Mouse (Mus musculus) left cerebral cortex, postnatal 25 days (tissue): ENCODE measurements around the gene Arhgef33. TPM values are rescaled to one million over a fixed set of nuclear protein-coding genes. Genes with fewer than 3 reads are reported as not detected.
"Not testable (repeated sequence)": the region's sequence is repeated elsewhere in the genome, so short reads cannot be mapped to it uniquely, and the experiment has no call there.

Experiments
- DNase-seq, 2 experiments: peaks; one replicate each; pipeline ENCODE4 v3.0.0; 2022; ENCODE audit warnings: low spot score in 2 of 2, mixed read lengths in 1 of 2
- intact Hi-C: fragments of 180-260 bp; cut with DNase I; formaldehyde crosslinking; loops from one replicate; pipeline ENCODE4 v1.15.1; 2025
- total RNA-seq, 2 experiments: library from RNA; stranded (reverse); gene quantifications; 2 replicates each; pipeline ENCODE4 v1.2.3; 2021

Arhgef33 gene
- 1 to 10 TPM; 1.8 to 2.3 TPM for total RNA-seq

GRCm38 (mm10) chr17:80307251-80307650 is at the start of gene Arhgef33:
Gene Arhgef33 (plus strand): TSS chr17:80307407.
- DNase-seq: no peak

DNA sequence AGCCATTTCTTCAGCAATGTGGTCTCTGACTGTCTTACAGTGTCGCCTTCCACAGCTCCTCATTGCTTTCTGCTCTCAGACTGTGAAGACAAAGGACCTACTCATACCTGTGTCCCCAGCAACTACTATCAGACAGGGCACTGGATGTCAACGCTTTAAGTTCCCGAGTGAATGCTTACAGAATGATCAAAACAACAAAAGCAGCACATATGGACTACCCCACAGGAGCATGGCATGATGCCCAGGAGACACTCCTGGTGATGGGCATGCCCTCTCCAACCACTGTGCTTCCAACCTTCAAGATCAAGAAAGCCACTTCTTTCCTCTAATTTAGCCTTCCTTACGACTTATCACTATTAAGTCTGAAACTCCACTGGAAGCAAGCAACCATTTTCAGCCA is 40.1 kb upstream of the Arhgef33 start:
- DNase-seq: no peak
- intact Hi-C loops: no loop called here

More at GRCm38 (mm10) chr17:80307251-80307650, at the start of gene Arhgef33:
- intact Hi-C loops: no loop called here

DNA sequence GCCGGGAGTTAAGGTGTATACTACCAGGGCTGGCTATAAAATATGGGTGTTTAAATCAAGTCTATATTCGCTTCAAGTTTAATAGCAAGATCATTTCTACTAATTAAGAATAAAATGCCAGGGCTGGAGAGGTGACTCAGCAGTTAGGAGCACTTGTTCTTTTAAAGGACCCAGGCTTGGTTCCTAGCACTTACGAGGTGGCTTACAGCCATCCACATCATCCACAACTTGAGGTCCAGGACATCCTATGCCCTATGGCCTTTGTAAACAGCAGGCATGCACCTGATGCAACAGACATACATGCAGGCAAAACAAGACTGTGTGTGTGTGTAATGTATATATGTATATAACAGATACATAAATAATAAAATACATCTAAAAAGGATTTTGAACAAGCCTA is 39.1 kb upstream of the Arhgef33 start:
- intact Hi-C loops: no loop called here
- DNase-seq: no peak

- DNase-seq, intact Hi-C loops: not testable (repeated sequence)
Measured at GRCm38 (mm10) chr17:80270622-80271021, 36.6 kb upstream of the Arhgef33 start.

- intact Hi-C loops: no loop called here
- no peak for DNase-seq
Measured at GRCm38 (mm10) chr17:80278255-80278654, 29.0 kb upstream of the Arhgef33 start.

DNA sequence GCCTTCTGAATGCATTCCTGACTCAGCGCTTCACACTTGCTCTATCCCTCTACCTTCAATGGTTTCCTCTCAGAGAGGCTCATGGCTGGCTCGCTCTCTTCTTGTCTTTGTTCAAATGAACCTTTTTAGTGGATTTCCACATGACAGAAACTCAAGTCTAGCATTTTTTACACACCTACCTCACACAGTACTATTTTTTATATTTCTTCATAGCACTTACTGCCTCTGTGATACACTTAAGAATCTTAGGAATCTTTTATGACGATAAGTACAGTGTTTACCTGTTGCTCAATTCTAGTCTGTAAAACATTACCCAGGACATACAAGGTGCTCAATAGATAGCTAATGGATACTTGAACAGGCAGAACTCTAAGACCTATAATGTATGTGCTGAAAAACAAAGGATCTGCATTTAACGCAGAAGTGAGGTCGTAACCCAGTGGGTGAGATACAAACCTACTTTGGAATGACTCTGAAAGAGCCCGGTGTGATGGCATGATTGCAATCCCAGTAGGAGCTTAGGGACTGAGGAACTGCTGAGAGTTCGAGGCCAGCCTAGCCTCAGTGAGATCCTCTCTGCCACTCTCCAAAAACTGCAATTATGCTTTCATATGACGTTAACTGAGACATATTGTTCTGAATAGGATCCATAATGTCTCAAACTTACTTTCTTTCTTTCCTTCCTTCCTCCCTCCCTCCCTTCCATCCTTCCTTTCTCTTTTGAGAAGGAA is 27.7 kb upstream of the Arhgef33 start:
- DNase-seq: no peak
- intact Hi-C loops: no loop called here

DNA sequence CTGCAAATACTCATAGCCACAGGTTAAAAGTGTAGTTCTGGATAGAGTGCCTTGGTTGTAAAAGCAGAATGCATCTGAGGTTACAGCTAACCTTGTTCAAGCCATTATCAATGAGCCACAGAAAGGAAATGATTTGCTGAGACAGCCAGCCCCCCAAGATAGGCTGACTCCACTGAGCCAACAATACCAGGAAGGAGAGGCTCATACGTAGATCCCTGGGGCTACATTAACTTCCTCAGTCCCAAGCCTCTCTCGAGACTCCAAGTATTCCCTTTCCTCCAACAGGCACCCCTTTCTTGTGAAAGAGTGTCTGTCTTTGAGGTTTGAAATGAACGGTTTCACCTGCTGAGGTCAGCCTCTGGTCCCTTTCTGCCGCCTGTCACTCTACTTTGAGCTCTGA is 22.8 kb upstream of the Arhgef33 start:
- no peak for DNase-seq
- intact Hi-C loops: no loop called here

DNA sequence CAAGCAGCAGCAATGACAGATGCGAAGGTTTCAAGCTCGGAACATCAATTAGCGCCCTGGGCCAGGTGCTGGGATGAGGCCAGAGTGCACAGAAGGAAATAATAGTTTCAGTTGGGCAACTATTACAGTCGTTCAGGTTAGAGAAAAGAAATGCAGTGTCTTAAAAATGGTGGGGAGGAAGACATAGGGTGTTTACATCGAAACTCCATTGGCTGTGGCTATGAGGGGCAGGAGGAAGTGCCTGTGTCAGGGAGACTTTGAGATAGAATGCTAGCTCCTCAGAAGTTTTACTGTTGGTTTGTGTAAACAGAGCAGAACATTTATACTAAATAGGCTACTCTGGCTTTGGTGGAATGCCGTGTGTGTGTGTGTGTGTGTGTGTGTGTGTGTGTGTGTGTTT is 19.2 kb upstream of the Arhgef33 start:
- intact Hi-C loops: no loop called here
- DNase-seq: no peak

DNA sequence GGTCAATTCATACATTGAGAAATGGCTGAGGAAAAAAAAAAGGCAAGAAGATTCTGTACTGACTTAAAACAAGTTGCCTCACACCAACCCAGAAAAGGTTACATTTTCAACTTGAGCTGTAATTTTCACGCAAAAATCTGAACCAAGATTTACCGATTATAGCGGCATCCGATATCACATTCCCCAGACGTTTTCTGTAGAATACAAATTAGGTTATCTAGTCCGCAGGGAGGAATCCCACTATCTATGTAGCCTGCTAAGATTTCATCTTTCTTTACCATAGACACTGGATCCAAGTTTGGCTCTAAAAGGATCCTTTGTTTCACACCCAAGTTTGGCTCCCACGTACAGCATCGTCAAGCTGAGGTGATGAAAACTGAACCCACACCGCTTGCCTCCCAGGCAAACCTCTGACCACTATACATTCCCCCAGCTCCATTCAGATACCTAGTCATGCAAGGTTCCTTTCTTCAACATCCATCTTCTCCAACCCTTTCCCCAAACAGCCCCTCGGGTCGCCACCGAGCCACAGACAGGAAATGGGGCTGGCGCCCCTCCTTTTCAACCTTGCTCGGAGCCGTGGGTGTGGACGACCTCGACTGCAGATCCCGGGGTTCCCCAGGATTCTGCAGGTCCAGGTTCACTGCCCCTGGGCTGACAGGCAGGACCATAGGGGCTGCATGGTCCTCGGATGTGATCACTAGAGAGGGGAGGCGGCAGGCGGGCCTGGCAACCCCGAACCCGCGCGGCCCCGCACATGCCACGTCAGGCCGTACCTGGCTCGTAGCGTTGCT is 17.7 kb upstream of the Arhgef33 start:
- DNase-seq: peak in 1 of 2 experiments; percentile 55
- intact Hi-C loops: loop anchor here (5.0 kb wide), 3 partner anchors 43 to 268 kb away; partner anchors contain the start of gene Gm10190

DNA sequence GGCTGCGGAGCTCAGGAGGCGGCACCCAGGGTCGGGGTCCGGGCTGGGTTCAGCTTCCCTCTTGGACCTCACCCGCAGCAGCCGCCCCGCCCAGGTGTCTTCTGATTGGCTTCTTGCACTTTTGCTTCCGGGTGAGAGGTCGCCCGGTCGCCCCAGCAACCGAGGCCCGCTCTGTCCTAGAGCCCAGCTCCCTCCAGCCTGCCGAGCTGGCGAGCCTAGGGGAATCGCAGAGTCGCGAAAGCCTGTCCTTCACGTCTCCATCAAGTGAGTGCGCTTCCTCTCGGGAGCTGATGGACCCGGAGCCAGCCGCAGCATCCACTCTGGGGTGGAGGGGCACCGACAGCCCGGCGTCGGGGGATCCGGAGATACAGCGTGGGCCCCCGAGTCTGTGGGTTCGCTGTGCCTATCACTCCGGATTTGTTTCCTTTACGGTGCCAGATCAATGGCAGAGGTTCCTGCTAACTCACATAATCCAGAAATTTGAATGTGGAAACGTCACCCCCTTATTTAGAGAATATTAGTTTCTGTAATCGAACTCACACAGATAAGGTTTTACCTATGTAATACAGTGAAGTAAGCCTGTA is 17.0 kb upstream of the Arhgef33 start, which contains the start of the genes Morn2 and Dhx57:
TSS of gene Morn2 (plus strand) at position 130 of the 584 bp plus-strand sequence.
TSS of gene Dhx57 (minus strand) at position 403 of the 584 bp plus-strand sequence.
- intact Hi-C loops: loop anchor here (5.0 kb wide), 3 partner anchors 42 to 267 kb away; partner anchors contain the start of gene Gm10190

DNA sequence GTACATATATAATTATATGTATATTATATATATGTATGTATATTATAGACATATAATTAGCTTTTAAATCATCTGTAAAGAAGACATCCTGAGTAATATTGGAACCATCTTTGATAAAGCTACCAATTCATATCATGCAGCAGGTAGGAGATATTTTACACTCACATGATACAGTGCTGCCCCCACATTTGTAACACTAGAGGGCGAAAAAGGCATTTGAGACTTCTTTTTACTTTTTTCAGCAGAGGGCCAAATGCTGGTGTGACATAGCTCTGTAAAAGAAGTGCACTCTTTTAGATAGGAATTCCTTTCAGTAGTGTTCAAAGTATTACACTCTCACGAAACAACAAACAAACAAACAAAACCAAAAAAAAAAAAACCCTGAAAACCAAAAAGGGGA is 16.1 kb upstream of the Arhgef33 start:
- intact Hi-C loops: loop anchor here (5.0 kb wide), 3 partner anchors 41 to 266 kb away; partner anchors contain the start of gene Gm10190
- DNase-seq: peak; percentile 42 to 72

More for the DNA sequence above, 17.0 kb upstream of the Arhgef33 start, which contains the start of the genes Morn2 and Dhx57:
- DNase-seq: peak; percentile 97 to 98

GRCm38 (mm10) chr17:80295258-80295657 is 11.9 kb upstream of the Arhgef33 start:
- no peak for DNase-seq
- intact Hi-C loops: no loop called here

DNA sequence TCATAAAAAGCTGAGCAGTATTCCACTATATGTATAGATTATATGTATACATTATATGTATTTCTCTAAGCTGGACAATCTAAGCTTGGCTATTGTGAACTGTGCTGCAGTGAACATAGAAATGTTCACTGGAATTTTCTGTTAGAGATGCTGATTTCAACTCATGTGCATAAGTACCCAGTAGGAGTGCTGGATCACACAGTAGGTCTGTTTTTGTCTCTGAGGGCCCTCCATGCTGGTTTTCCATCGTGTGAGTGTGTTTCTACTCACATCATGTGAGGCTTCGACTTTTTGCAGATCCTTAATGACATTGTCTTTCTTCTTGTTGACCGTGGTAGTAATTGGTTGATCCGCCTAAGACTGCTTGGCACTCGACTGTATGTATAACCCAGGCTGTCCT is 8.4 kb upstream of the Arhgef33 start:
- no peak for DNase-seq
- intact Hi-C loops: no loop called here

- peak in 1 of 2 experiments; percentile 21 for DNase-seq
- intact Hi-C loops: no loop called here
Measured at GRCm38 (mm10) chr17:80311761-80312160, 4.6 kb downstream of the Arhgef33 start.

DNA sequence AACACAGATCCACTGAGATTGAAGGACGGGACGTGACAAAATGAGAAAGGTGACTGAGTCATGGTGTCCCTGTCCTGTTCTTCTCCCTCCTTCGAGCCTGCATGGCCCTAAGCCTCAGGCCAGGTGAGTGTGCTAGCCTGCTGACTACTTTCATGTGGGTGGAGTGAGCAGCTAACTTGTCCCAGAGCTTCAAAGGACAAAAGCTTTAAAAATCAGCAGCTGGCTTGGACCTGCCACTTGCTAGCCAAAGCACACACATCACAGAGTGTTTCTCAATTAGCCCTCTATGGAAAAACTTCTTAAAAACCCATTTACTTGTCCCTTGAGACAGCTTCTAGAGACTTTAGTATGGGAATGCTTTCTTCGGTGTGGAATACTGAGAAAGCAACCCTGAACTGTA is 5.2 kb downstream of the Arhgef33 start:
- intact Hi-C loops: no loop called here
- DNase-seq: no peak

GRCm38 (mm10) chr17:80322228-80322627 is 15.0 kb downstream of the Arhgef33 start:
- DNase-seq: no peak
- intact Hi-C loops: no loop called here

DNA sequence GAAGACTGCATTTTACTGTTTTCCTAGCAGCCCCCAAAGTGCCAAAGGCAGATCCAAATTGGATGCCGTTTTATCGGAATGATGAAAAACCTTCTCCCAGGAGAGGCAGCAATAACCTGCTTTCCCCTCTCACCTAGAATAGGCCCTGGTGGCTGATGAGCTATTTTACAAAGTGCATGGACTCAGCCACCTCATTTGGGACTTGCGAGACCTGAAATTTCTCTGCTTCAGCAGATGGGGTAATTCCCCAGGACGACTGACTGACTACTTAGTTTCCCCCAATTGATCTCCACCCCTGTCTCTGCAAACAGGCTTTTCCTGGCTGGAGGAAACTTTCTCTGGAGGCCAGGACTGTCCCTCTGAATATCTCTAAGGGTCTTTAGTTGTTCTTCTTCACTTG is 15.8 kb downstream of the Arhgef33 start:
- DNase-seq: no peak
- intact Hi-C loops: no loop called here

GRCm38 (mm10) chr17:80323658-80324057 is 16.5 kb downstream of the Arhgef33 start:
- no peak for DNase-seq
- intact Hi-C loops: no loop called here

- DNase-seq: no peak
- intact Hi-C loops: no loop called here
Measured at GRCm38 (mm10) chr17:80324521-80324920, 17.3 kb downstream of the Arhgef33 start.

DNA sequence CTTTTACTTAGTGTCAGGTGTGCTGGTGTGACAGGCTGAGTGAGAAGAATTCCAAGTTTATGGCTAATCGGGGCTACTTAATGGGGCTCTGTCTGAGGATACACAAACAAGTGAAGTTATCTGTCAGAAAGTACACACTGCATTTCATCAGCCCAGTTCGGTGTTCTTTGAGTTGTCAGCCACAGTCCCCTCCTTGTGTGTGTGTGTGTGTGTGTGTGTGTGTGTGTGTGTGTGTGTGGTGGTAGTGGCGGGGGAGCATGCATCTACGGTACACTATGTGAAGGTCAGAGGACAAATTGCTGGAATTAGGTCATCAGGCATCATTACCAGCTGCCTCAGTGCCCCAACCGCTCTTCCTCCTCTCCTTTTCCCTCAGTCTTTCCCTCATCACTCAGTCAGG is 18.2 kb downstream of the Arhgef33 start:
- DNase-seq: no peak
- intact Hi-C loops: no loop called here
